In the genomic region with DNA sequence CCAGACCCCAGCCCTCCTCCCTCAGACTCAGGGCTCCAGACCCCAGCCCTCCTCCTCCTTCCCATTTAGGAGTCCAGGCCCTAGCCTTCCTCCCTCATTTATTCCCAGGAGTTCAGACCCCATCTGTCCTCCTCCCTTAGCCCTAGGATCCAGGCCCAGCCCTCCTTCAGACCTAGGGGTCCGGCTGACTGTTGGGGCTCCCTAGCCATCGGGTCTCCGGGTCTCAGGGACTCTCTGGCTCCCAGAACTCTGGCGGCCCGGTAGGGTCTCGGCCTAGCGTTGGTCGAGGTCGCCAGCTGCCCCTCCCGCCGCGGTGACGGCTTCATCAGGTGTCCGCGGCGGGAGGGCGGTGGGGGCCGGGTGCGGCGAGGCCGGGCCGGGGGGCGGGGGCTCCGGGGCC, we compare ENCODE assay signal across 8 mouse cellular contexts. TPM values are rescaled to one million over a fixed set of nuclear protein-coding genes. Genes with fewer than 3 reads are reported as not detected.
DNase-seq lines count a peak whose midpoint lies in the region; ATAC-seq and TF ChIP-seq lines count a peak whose summit lies in the region.

No protein-coding gene starts in this region.

- no peak for TF ChIP-seq EP300 in liver, embryonic 14.5 days (IDR thresholded peaks at IDR 0.05; ENCODE audit: low read depth)

- peak overlapping the region; percentile 37 for H3K4me3 ChIP-seq in heart, embryonic 11.5 days (ENCODE audit: low read depth, low read length)
- H3K4me3 ChIP-seq in E14TG2a.4 (replicated peaks; ENCODE audit: low read length): peak overlapping the region; percentile 29; the same call in 1 of the 2 replicates
- peak overlapping the region; percentile 48 for H3K4me3 ChIP-seq in heart, embryonic 16.5 days (ENCODE audit: low read length)
- H3K4me3 ChIP-seq in liver, embryonic 14.5 days (ENCODE audit: insufficient read depth in 1 of 2, low read depth in 2 of 2, low read length in 2 of 2): peak overlapping the region in 1 of 2 experiments; percentile 27; a peak in 2 of 4 replicates

- H3K27me3 ChIP-seq in heart, embryonic 11.5 days (ENCODE audit: control insufficient read depth, insufficient read depth, low read length): peaks cover 83% of the 10 kb centered on the region
- H3K27me3 ChIP-seq in E14TG2a.4 (ENCODE audit: insufficient read depth, low read length): peaks cover 82% of the 10 kb centered on the region
- peaks cover 79% of the 10 kb centered on the region for H3K27me3 ChIP-seq in heart, embryonic 16.5 days (ENCODE audit: control insufficient read depth, insufficient read depth, low read length)
- peaks cover 80% of the 10 kb centered on the region for H3K27me3 ChIP-seq in liver, embryonic 14.5 days (ENCODE audit: control insufficient read depth, insufficient read depth, low read length)

- TF ChIP-seq CTCF in E14TG2a.4 (conservative IDR thresholded peaks at IDR 0.05; ENCODE audit: low read length): no peak
- TF ChIP-seq CTCF in liver, embryonic 14.5 days (IDR thresholded peaks at IDR 0.05; ENCODE audit: low read depth): no peak

- H3K9ac ChIP-seq in heart, embryonic 11.5 days (ENCODE audit: low read depth, low read length): no peak overlapping the region
- peak overlapping the region; percentile 27; the same call in 1 of the 2 replicates for H3K9ac ChIP-seq in heart, embryonic 16.5 days (ENCODE audit: low read length)
- no peak overlapping the region for H3K9ac ChIP-seq in liver, embryonic 14.5 days (replicated peaks)

- WGBS in heart, embryonic 11.5 days (ENCODE audit: insufficient replicate concordance): 2% methylated on average over 23 of the region's 24 CpGs
- 2% methylated on average over 21 of the region's 24 CpGs for WGBS in heart, embryonic 16.5 days
- WGBS in liver, embryonic 14.5 days (ENCODE audit: insufficient replicate concordance): under 1% methylated on average over 21 of the region's 24 CpGs

- no peak overlapping the region for H3K27ac ChIP-seq in heart, embryonic 11.5 days (ENCODE audit: low read depth, low read length)
- no peak overlapping the region for H3K27ac ChIP-seq in heart, embryonic 16.5 days (ENCODE audit: low read length)
- no peak overlapping the region for H3K27ac ChIP-seq in liver, embryonic 14.5 days

- H3K36me3 ChIP-seq in heart, embryonic 11.5 days (ENCODE audit: control insufficient read depth, insufficient read depth, low read length): no peaks in the 10 kb centered on the region
- H3K36me3 ChIP-seq in E14TG2a.4 (ENCODE audit: insufficient read depth, low read length): no peaks in the 10 kb centered on the region
- no peaks in the 10 kb centered on the region for H3K36me3 ChIP-seq in heart, embryonic 16.5 days (ENCODE audit: control insufficient read depth, insufficient read depth)
- H3K36me3 ChIP-seq in liver, embryonic 14.5 days (replicated peaks; ENCODE audit: control insufficient read depth, insufficient read depth, low read depth): no peaks in the 10 kb centered on the region

- H3K4me1 ChIP-seq in heart, embryonic 11.5 days (ENCODE audit: control insufficient read depth, insufficient read depth, low read length): peaks cover 4% of the 10 kb centered on the region
- peaks cover 51% of the 10 kb centered on the region for H3K4me1 ChIP-seq in E14TG2a.4 (replicated peaks; ENCODE audit: low read depth, low read length)
- 0 out of 2 replicates have a peak, but pooled peaks cover 6% of the 10 kb centered on the region for H3K4me1 ChIP-seq in heart, embryonic 16.5 days (ENCODE audit: control insufficient read depth, insufficient read depth, low read length)
- H3K4me1 ChIP-seq in liver, embryonic 14.5 days (replicated peaks; ENCODE audit: control insufficient read depth in 2 of 2, insufficient read depth in 2 of 2, low read length in 1 of 2): no peaks in the 10 kb centered on the region

- no peak for DNase-seq in heart, postnatal 4 days
- DNase-seq in liver, embryonic 14.5 days (ENCODE audit: low read depth in 3 of 3, low spot score in 3 of 3): no peak
- no peak for DNase-seq in left cerebral cortex, adult 18-20 months (ENCODE audit: low spot score in 2 of 2)
- DNase-seq in frontal cortex, postnatal 14 days (ENCODE audit: low spot score in 2 of 2): no peak

- H3K9me3 ChIP-seq in heart, embryonic 11.5 days (replicated peaks; ENCODE audit: control insufficient read depth, low read length): no peaks in the 10 kb centered on the region; the same call in 1 of the 2 replicates
- H3K9me3 ChIP-seq in E14TG2a.4 (ENCODE audit: low read length): peaks cover 3% of the 10 kb centered on the region; the same call in 1 of the 2 replicates
- 0 out of 2 replicates have a peak, but pooled peaks cover 2% of the 10 kb centered on the region for H3K9me3 ChIP-seq in heart, embryonic 16.5 days (replicated peaks; ENCODE audit: control insufficient read depth, low read length)
- H3K9me3 ChIP-seq in liver, embryonic 14.5 days (ENCODE audit: control insufficient read depth, low read length): no peaks in the 10 kb centered on the region

- no peak for ATAC-seq in heart, embryonic 11.5 days (replicated peaks; ENCODE audit: insufficient number of reproducible peaks, low FRiP score, low TSS enrichment)
- ATAC-seq in heart, embryonic 16.5 days (replicated peaks; ENCODE audit: extremely low read depth, insufficient read depth, low FRiP score): no peak
- ATAC-seq in liver, embryonic 14.5 days (ENCODE audit: insufficient read depth): no peak
- ATAC-seq in megakaryocyte progenitor cell, adult 5-6 weeks (replicated peaks; ENCODE audit: poor library complexity): no peak

- H3K4me2 ChIP-seq in heart, embryonic 11.5 days: peak overlapping the region; percentile 60
- peak overlapping the region; percentile 65 for H3K4me2 ChIP-seq in heart, embryonic 16.5 days (ENCODE audit: low read depth, low read length)
- peak overlapping the region; percentile 38 for H3K4me2 ChIP-seq in liver, embryonic 14.5 days (ENCODE audit: low read depth)

RNA-seq across cellular contexts. Expression of a gene that starts 9.7 kb away (rescaled TPM):
- polyA plus RNA-seq in heart, embryonic 11.5 days (2014; fragmentation: Nextera tagmentation; extraction: Ambion mirVana): not detected in 2 replicates
- total RNA-seq in heart, postnatal 4 days (2021): not detected
- polyA plus RNA-seq in heart, embryonic 16.5 days (2015; fragmentation: Nextera tagmentation; extraction: Ambion mirVana): not detected in 2 replicates
- not detected in 2 replicates for polyA plus RNA-seq in liver, embryonic 14.5 days (2012; rRNA removed)
- not detected in 2 replicates for polyA plus RNA-seq in liver, embryonic 14.5 days (2014; fragmentation: Nextera tagmentation; extraction: Ambion mirVana)
- not detected for total RNA-seq in left cerebral cortex, adult 18-20 months (2021)
- total RNA-seq in megakaryocyte progenitor cell, adult 5-6 weeks (2015): not detected in 2 replicates
- total RNA-seq in megakaryocyte progenitor cell, adult 5-6 weeks (2017): not detected in 2 replicates

RNA-seq across cellular contexts. Expression of a gene that starts 18.6 kb away (rescaled TPM):
- 157 and 163 TPM in 2 replicates for polyA plus RNA-seq in heart, embryonic 11.5 days (2014; fragmentation: Nextera tagmentation; extraction: Ambion mirVana)
- 100 to 1,000 TPM; 212 to 234 TPM for total RNA-seq in heart, postnatal 4 days (2021)
- polyA plus RNA-seq in heart, embryonic 16.5 days (2015; fragmentation: Nextera tagmentation; extraction: Ambion mirVana): 270 and 275 TPM in 2 replicates
- 46.8 and 56.5 TPM in 2 replicates for polyA plus RNA-seq in liver, embryonic 14.5 days (2012; rRNA removed)
- 60.7 and 62.2 TPM in 2 replicates for polyA plus RNA-seq in liver, embryonic 14.5 days (2014; fragmentation: Nextera tagmentation; extraction: Ambion mirVana)
- total RNA-seq in left cerebral cortex, adult 18-20 months (2021): 100 to 1,000 TPM; 305 to 355 TPM
- 95.6 and 117 TPM in 2 replicates for total RNA-seq in megakaryocyte progenitor cell, adult 5-6 weeks (2015)
- 89.2 and 101 TPM in 2 replicates for total RNA-seq in megakaryocyte progenitor cell, adult 5-6 weeks (2017)

RNA-seq across cellular contexts. Expression of a gene that starts 51.3 kb away (rescaled TPM):
- polyA plus RNA-seq in heart, embryonic 11.5 days (2014; fragmentation: Nextera tagmentation; extraction: Ambion mirVana): 59.2 and 63.3 TPM in 2 replicates
- 10 to 100 TPM; 87.0 to 88.2 TPM for total RNA-seq in heart, postnatal 4 days (2021)
- 75.4 and 80.9 TPM in 2 replicates for polyA plus RNA-seq in heart, embryonic 16.5 days (2015; fragmentation: Nextera tagmentation; extraction: Ambion mirVana)
- polyA plus RNA-seq in liver, embryonic 14.5 days (2012; rRNA removed): 44.2 and 44.3 TPM in 2 replicates
- 28.7 and 31.1 TPM in 2 replicates for polyA plus RNA-seq in liver, embryonic 14.5 days (2014; fragmentation: Nextera tagmentation; extraction: Ambion mirVana)
- total RNA-seq in left cerebral cortex, adult 18-20 months (2021): 10 to 100 TPM; 57.1 to 74.1 TPM
- 58.2 and 67.9 TPM in 2 replicates for total RNA-seq in megakaryocyte progenitor cell, adult 5-6 weeks (2015)
- 36.6 and 46.2 TPM in 2 replicates for total RNA-seq in megakaryocyte progenitor cell, adult 5-6 weeks (2017)

RNA-seq across cellular contexts. Expression of a gene that starts 51.8 kb away (rescaled TPM):
- 2.3 and 4.1 TPM in 2 replicates for polyA plus RNA-seq in heart, embryonic 11.5 days (2014; fragmentation: Nextera tagmentation; extraction: Ambion mirVana)
- under 1 TPM; 0.31 to 0.47 TPM for total RNA-seq in heart, postnatal 4 days (2021)
- polyA plus RNA-seq in heart, embryonic 16.5 days (2015; fragmentation: Nextera tagmentation; extraction: Ambion mirVana): 0.32 and 0.66 TPM in 2 replicates
- 0.38 and 0.50 TPM in 2 replicates for polyA plus RNA-seq in liver, embryonic 14.5 days (2012; rRNA removed)
- 0.60 and 0.68 TPM in 2 replicates for polyA plus RNA-seq in liver, embryonic 14.5 days (2014; fragmentation: Nextera tagmentation; extraction: Ambion mirVana)
- 1,000 to 10,000 TPM; 1,987 to 2,019 TPM for total RNA-seq in left cerebral cortex, adult 18-20 months (2021)
- total RNA-seq in megakaryocyte progenitor cell, adult 5-6 weeks (2015): 24.4 and 35.2 TPM in 2 replicates
- total RNA-seq in megakaryocyte progenitor cell, adult 5-6 weeks (2017): 18.4 and 28.5 TPM in 2 replicates

RNA-seq across cellular contexts. Expression of a gene that starts 56.8 kb away (rescaled TPM):
- polyA plus RNA-seq in heart, embryonic 11.5 days (2014; fragmentation: Nextera tagmentation; extraction: Ambion mirVana): 0.14 and 0.30 TPM in 2 replicates
- 1 to 10 TPM in 1 of 2 experiments, under 1 TPM in 1; 0.88 to 1.4 TPM for total RNA-seq in heart, postnatal 4 days (2021)
- polyA plus RNA-seq in heart, embryonic 16.5 days (2015; fragmentation: Nextera tagmentation; extraction: Ambion mirVana): 0.36 and 0.38 TPM in 2 replicates
- polyA plus RNA-seq in liver, embryonic 14.5 days (2012; rRNA removed): 0.81 and 1.0 TPM in 2 replicates
- polyA plus RNA-seq in liver, embryonic 14.5 days (2014; fragmentation: Nextera tagmentation; extraction: Ambion mirVana): 1.4 and 2.0 TPM in 2 replicates
- total RNA-seq in left cerebral cortex, adult 18-20 months (2021): under 1 TPM; 0.30 to 0.77 TPM
- 0.34 and 0.35 TPM in 2 replicates for total RNA-seq in megakaryocyte progenitor cell, adult 5-6 weeks (2015)
- total RNA-seq in megakaryocyte progenitor cell, adult 5-6 weeks (2017): 0.08 and 0.78 TPM in 2 replicates
